Mouse (Mus musculus) ES-CJ7 (cell line): ENCODE results near the gene Shc2.
A peak's percentile ranks its signal among the peaks of the same experiment; 100 is the strongest.

Experiments
- DNase-seq: peaks from one replicate; pipeline ENCODE4 v3.0.0; 2011; ENCODE audit warnings: low read depth, low spot score

Shc2 gene

GRCm38 (mm10) chr10:79615860-79616259 is 21.9 kb downstream of the Shc2 start:
- peak; percentile 75 for DNase-seq

- no peak for DNase-seq
Measured at GRCm38 (mm10) chr10:79614305-79614643, 23.4 kb downstream of the Shc2 start.

GRCm38 (mm10) chr10:79613578-79614304 is 24.0 kb downstream of the Shc2 start, which contains the start of gene C2cd4c:
C2cd4c (minus strand) TSS chr10:79614025.
- peak; percentile 96 for DNase-seq

GRCm38 (mm10) chr10:79612192-79613135 is 25.3 kb downstream of the Shc2 start:
- no peak for DNase-seq

- peak; percentile 22 for DNase-seq
Measured at GRCm38 (mm10) chr10:79611296-79611695, 26.4 kb downstream of the Shc2 start.

- no peak for DNase-seq
Measured at GRCm38 (mm10) chr10:79609276-79609675, 28.4 kb downstream of the Shc2 start.

GRCm38 (mm10) chr10:79607892-79608291 is 29.8 kb downstream of the Shc2 start:
- DNase-seq = no peak

- DNase-seq = no peak
Measured at GRCm38 (mm10) chr10:79606537-79606936, 31.2 kb downstream of the Shc2 start.

GRCm38 (mm10) chr10:79597936-79598230 is 39.8 kb downstream of the Shc2 start:
- no peak for DNase-seq

GRCm38 (mm10) chr10:79597051-79597935 is 40.4 kb downstream of the Shc2 start:
- DNase-seq = no peak

GRCm38 (mm10) chr10:79595590-79595929 is 42.2 kb downstream of the Shc2 start:
- DNase-seq = no peak

- DNase-seq = peak; percentile 83
Measured at GRCm38 (mm10) chr10:79594872-79595589, 42.7 kb downstream of the Shc2 start.

GRCm38 (mm10) chr10:79594111-79594510 is 43.6 kb downstream of the Shc2 start:
- DNase-seq = no peak

GRCm38 (mm10) chr10:79590702-79591101 is 47.0 kb downstream of the Shc2 start:
- no peak for DNase-seq

- DNase-seq = no peak
Measured at GRCm38 (mm10) chr10:79587752-79588126, 50.0 kb downstream of the Shc2 start.

GRCm38 (mm10) chr10:79587061-79587751 is 50.5 kb downstream of the Shc2 start, which contains the start of gene Theg:
Theg (minus strand) TSS chr10:79587331.
- no peak for DNase-seq

- DNase-seq = no peak
Measured at GRCm38 (mm10) chr10:79586243-79586642, 51.5 kb downstream of the Shc2 start.

- DNase-seq = no peak
Measured at GRCm38 (mm10) chr10:79585723-79586122, 52.0 kb downstream of the Shc2 start.

GRCm38 (mm10) chr10:79585136-79585535 is 52.6 kb downstream of the Shc2 start:
- no peak for DNase-seq

- DNase-seq = no peak
Measured at GRCm38 (mm10) chr10:79584426-79584825, 53.3 kb downstream of the Shc2 start.

GRCm38 (mm10) chr10:79584021-79584420 is 53.7 kb downstream of the Shc2 start:
- DNase-seq = no peak
